Comparison of ENCODE assay signal across 32 mouse cellular contexts in the genomic region with DNA sequence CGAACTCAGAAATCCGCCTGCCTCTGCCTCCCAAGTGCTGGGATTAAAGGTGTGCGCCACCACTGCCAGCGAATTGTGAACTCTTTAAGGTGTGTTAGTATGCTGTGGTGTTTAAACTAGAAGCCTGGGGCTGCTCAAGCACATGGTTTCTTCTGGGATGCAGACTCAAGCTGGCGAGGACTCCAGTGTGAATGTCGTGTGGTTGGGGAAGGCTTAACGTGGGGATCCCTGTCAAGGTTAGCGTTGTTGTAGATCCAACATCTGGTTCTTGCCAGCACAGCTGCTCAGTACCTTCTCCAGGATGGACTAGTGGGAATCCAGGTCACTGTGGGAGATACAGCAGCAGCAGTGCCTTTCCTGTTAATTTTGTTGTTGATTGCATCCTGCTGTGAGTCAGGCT. TPM values are rescaled to one million over a fixed set of nuclear protein-coding genes. Genes with fewer than 3 reads are reported as not detected.
"Had no signal": no experiment of that assay in that cellular context is flagged by ENCODE, and none has a peak within 500 bp of the region (broad histone marks: within the 10 kb centered on the region; RNA-seq: fewer than 3 reads in every experiment).

No protein-coding gene starts in this region.

- DNase-seq: left cerebral cortex, postnatal 4 days; liver; liver, embryonic 13.5 days; liver, postnatal 0 days; lung, adult 18-20 months; lung, adult 2 months; lung, embryonic 14.5 days; lung, postnatal 10 days; lung, postnatal 14 days; lung, postnatal 36 days; lung, postnatal 4 days; midbrain, embryonic 14.5 days had no signal

- H3K9me3 ChIP-seq: limb, embryonic 10.5 days; limb, embryonic 12.5 days; limb, embryonic 13.5 days; limb, embryonic 15.5 days; liver, embryonic 12.5 days; liver, embryonic 13.5 days; liver, embryonic 15.5 days; lung, embryonic 15.5 days; megakaryocyte, embryonic 14.5 days; midbrain, embryonic 10.5 days; midbrain, embryonic 12.5 days; midbrain, embryonic 13.5 days; midbrain, embryonic 15.5 days had no signal

- H3K36me3 ChIP-seq: limb, embryonic 10.5 days; limb, embryonic 12.5 days; limb, embryonic 13.5 days; limb, embryonic 15.5 days; liver, embryonic 12.5 days; liver, embryonic 13.5 days; liver, embryonic 15.5 days; lung, embryonic 15.5 days; midbrain, embryonic 10.5 days; midbrain, embryonic 12.5 days; midbrain, embryonic 13.5 days; midbrain, embryonic 15.5 days had no signal

- H3K4me3 ChIP-seq: limb, embryonic 10.5 days; limb, embryonic 12.5 days; limb, embryonic 13.5 days; limb, embryonic 15.5 days; liver, embryonic 12.5 days; liver, embryonic 13.5 days; liver, embryonic 15.5 days; lung, embryonic 15.5 days; megakaryocyte, embryonic 14.5 days; midbrain, embryonic 10.5 days; midbrain, embryonic 12.5 days; midbrain, embryonic 13.5 days; midbrain, embryonic 15.5 days; myocyte had no signal

- H3K27ac ChIP-seq: limb, embryonic 10.5 days; limb, embryonic 12.5 days; limb, embryonic 13.5 days; limb, embryonic 15.5 days; liver, embryonic 12.5 days; liver, embryonic 13.5 days; liver, embryonic 14.5 days; liver, embryonic 15.5 days; lung, embryonic 15.5 days; macrophage; midbrain, embryonic 10.5 days; midbrain, embryonic 12.5 days; midbrain, embryonic 13.5 days; midbrain, embryonic 15.5 days had no signal

- H3K27me3 ChIP-seq: limb, embryonic 13.5 days; limb, embryonic 15.5 days; liver, embryonic 12.5 days; liver, embryonic 13.5 days; liver, embryonic 15.5 days; lung, embryonic 15.5 days; midbrain, embryonic 12.5 days; midbrain, embryonic 13.5 days; midbrain, embryonic 15.5 days had no signal

- H3K4me1 ChIP-seq: limb, embryonic 15.5 days; liver, embryonic 12.5 days; liver, embryonic 13.5 days; liver, embryonic 15.5 days; lung, embryonic 15.5 days; megakaryocyte, embryonic 14.5 days had no signal

RNA-seq across cellular contexts. Expression of gene B3galt5, which starts 3.6 kb away (rescaled TPM):
- total RNA-seq: liver, adult 2 months; megakaryocyte, adult 5-6 weeks; monocyte, adult 5-6 weeks had no signal
- polyA plus RNA-seq: liver, postnatal 0 days; lung, adult 2 months; macrophage had no signal

RNA-seq across cellular contexts. Expression of gene Sh3bgr, which starts 31.7 kb away (rescaled TPM):
- total RNA-seq: megakaryocyte progenitor cell, adult 5-6 weeks; monocyte, adult 5-6 weeks had no signal
- polyA plus RNA-seq: liver, adult 2 months; liver, postnatal 0 days; macrophage had no signal

RNA-seq across cellular contexts. Expression of gene Lca5l, which starts 39.9 kb away (rescaled TPM):
- total RNA-seq: megakaryocyte-erythroid progenitor cell, adult 5-6 weeks; monocyte, adult 5-6 weeks had no signal
- polyA plus RNA-seq: liver, adult 2 months; macrophage had no signal
